Mouse (Mus musculus): Measurements from ENCODE around the gene Agr3. TPM values are rescaled to one million over a fixed set of nuclear protein-coding genes. Genes with fewer than 3 reads are reported as not detected.

Agr3 gene
- polyA plus RNA-seq, 1 experiment from 2014 or later = 0.43 TPM

DNA sequence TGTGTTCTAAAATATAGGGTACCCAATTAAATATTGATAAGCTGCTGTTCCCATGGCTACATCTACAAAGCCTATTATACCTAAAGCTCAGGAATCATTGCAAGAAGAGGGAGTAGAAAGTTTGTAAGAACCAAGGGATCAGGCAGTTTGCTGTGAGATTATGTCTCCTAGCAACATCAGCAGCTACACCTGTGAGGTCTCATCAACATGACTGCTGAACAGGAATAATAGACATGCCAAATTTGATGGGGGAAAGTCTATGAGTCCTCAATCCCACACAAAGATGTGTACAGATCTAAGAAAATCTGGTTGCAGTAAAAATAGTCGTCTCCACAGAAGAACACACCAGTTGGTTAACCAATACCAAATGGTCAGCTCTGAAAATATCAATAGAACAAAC, 26.3 kb downstream of the Agr3 start:
- ATAC-seq = no peak
- no peak overlapping the region for H3K4me2 ChIP-seq (replicated peaks; ENCODE audit: low read depth)
- H3K36me3 ChIP-seq (ENCODE audit: control insufficient read depth, insufficient read depth) = no peaks in the 10 kb centered on the region
- no peaks in the 10 kb centered on the region for H3K4me1 ChIP-seq (replicated peaks; ENCODE audit: control insufficient read depth, insufficient read depth, low read length)
- WGBS = 45% methylated on average over 1 of the region's 1 CpGs
- no peaks in the 10 kb centered on the region for H3K27me3 ChIP-seq (replicated peaks; ENCODE audit: control insufficient read depth, insufficient read depth, low read length)
- H3K9ac ChIP-seq (ENCODE audit: low read depth, low read length) = no peak overlapping the region
- H3K9me3 ChIP-seq (ENCODE audit: control insufficient read depth) = no peaks in the 10 kb centered on the region
- TF ChIP-seq CTCF (IDR thresholded peaks at IDR 0.05; ENCODE audit: low read depth) = no peak
- H3K4me3 ChIP-seq (ENCODE audit: low read depth, low read length) = no peak overlapping the region
- H3K27ac ChIP-seq (ENCODE audit: low read depth, low read length) = no peak overlapping the region

DNA sequence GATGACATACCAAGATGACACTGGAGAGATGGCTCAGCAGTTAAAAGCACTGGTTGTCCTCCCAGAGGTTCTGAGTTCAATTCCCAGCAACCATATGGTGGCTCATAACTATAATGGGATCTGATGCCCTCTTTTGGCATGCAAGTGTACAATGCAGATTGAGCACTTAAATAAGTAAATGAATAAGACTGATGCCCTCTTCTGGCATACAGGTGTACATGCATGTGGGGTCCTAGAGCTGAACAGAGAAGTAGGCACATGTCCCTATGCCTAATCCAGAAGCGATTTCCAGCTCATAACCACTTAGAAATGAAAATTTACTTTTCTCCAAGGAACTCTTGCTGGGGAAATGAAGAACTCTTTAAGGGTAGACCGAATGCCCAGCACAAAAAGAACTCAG, 31.8 kb downstream of the Agr3 start:
- no peaks in the 10 kb centered on the region for H3K9me3 ChIP-seq (ENCODE audit: control insufficient read depth)
- no peak overlapping the region for H3K9ac ChIP-seq (ENCODE audit: low read depth, low read length)
- H3K4me3 ChIP-seq (ENCODE audit: low read depth, low read length) = no peak overlapping the region
- TF ChIP-seq CTCF (IDR thresholded peaks at IDR 0.05; ENCODE audit: low read depth) = peak; percentile 70
- H3K36me3 ChIP-seq (ENCODE audit: control insufficient read depth, insufficient read depth) = no peaks in the 10 kb centered on the region
- no peaks in the 10 kb centered on the region for H3K27me3 ChIP-seq (replicated peaks; ENCODE audit: control insufficient read depth, insufficient read depth, low read length)
- no peak for ATAC-seq
- H3K4me1 ChIP-seq (replicated peaks; ENCODE audit: control insufficient read depth, insufficient read depth, low read length) = no peaks in the 10 kb centered on the region
- 73% methylated on average over 2 of the region's 2 CpGs for WGBS
- H3K27ac ChIP-seq (ENCODE audit: low read depth, low read length) = no peak overlapping the region
- no peak overlapping the region for H3K4me2 ChIP-seq (replicated peaks; ENCODE audit: low read depth)

- H3K27ac ChIP-seq (ENCODE audit: low read depth, low read length) = no peak overlapping the region
- H3K36me3 ChIP-seq (ENCODE audit: control insufficient read depth, insufficient read depth) = no peaks in the 10 kb centered on the region
- no peak overlapping the region for H3K9ac ChIP-seq (ENCODE audit: low read depth, low read length)
- H3K4me1 ChIP-seq (replicated peaks; ENCODE audit: control insufficient read depth, insufficient read depth, low read length) = no peaks in the 10 kb centered on the region
- TF ChIP-seq CTCF (IDR thresholded peaks at IDR 0.05; ENCODE audit: low read depth) = no peak
- 30% methylated on average over 7 of the region's 7 CpGs for WGBS
- H3K27me3 ChIP-seq (replicated peaks; ENCODE audit: control insufficient read depth, insufficient read depth, low read length) = no peaks in the 10 kb centered on the region
- ATAC-seq = peak; percentile 85
- H3K4me2 ChIP-seq (replicated peaks; ENCODE audit: low read depth) = no peak overlapping the region; the same call in 1 of the 2 replicates
- no peaks in the 10 kb centered on the region for H3K9me3 ChIP-seq (ENCODE audit: control insufficient read depth)
- H3K4me3 ChIP-seq (ENCODE audit: low read depth, low read length) = no peak overlapping the region
Measured at GRCm38 (mm10) chr12:35966098-35966767, 40.8 kb downstream of the Agr3 start.

- H3K27me3 ChIP-seq (replicated peaks; ENCODE audit: control insufficient read depth, insufficient read depth, low read length) = no peaks in the 10 kb centered on the region
- H3K4me2 ChIP-seq (replicated peaks; ENCODE audit: low read depth) = no peak overlapping the region; the same call in 1 of the 2 replicates
- H3K4me3 ChIP-seq (ENCODE audit: low read depth, low read length) = no peak overlapping the region
- no peaks in the 10 kb centered on the region for H3K36me3 ChIP-seq (ENCODE audit: control insufficient read depth, insufficient read depth)
- no peaks in the 10 kb centered on the region for H3K4me1 ChIP-seq (replicated peaks; ENCODE audit: control insufficient read depth, insufficient read depth, low read length)
- H3K9ac ChIP-seq (ENCODE audit: low read depth, low read length) = no peak overlapping the region
- no peak for TF ChIP-seq CTCF (IDR thresholded peaks at IDR 0.05; ENCODE audit: low read depth)
- no peak overlapping the region for H3K27ac ChIP-seq (ENCODE audit: low read depth, low read length)
- 37% methylated on average over 7 of the region's 7 CpGs for WGBS
- H3K9me3 ChIP-seq (ENCODE audit: control insufficient read depth) = no peaks in the 10 kb centered on the region
- peak; percentile 38 for ATAC-seq
Measured at GRCm38 (mm10) chr12:35966768-35967141, 41.3 kb downstream of the Agr3 start.

DNA sequence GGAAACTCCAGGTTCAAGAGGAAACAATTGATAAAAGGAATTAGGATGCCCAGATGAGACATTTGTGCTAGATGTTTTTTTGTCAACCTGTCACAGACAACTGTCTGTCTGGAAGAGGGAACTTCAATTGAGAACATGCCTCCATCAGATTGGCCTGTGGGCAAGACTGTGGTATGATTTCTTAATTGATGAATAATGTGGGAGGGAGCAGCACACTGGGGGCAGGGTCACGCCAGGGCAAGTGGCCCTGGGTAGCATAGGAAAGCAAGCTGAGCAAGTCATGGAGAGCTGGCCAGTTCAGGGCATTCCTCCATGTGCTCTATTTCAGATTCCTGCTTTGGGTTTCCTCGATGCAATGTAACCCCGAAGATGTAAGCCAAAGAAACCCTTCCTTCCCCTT, 50.5 kb downstream of the Agr3 start:
- TF ChIP-seq CTCF (IDR thresholded peaks at IDR 0.05; ENCODE audit: low read depth) = no peak
- Histone ChIP-seq H3K4me3 (ENCODE audit: low read depth, low read length) (no peak overlapping the region), H3K9ac (ENCODE audit: low read depth, low read length) (no peak overlapping the region), H3K27me3 (replicated peaks; ENCODE audit: control insufficient read depth, insufficient read depth, low read length) (no peaks in the 10 kb centered on the region), H3K4me2 (replicated peaks; ENCODE audit: low read depth) (no peak overlapping the region), H3K9me3 (ENCODE audit: control insufficient read depth) (no peaks in the 10 kb centered on the region), H3K27ac (ENCODE audit: low read depth, low read length) (no peak overlapping the region), H3K4me1 (replicated peaks; ENCODE audit: control insufficient read depth, insufficient read depth, low read length) (no peaks in the 10 kb centered on the region), H3K36me3 (ENCODE audit: control insufficient read depth, insufficient read depth) (no peaks in the 10 kb centered on the region)
- ATAC-seq = no peak
- 80% methylated on average over 3 of the region's 3 CpGs for WGBS

GRCm38 (mm10) chr12:35977633-35978246, 52.3 kb downstream of the Agr3 start:
- H3K4me3 ChIP-seq (ENCODE audit: low read depth, low read length) = no peak overlapping the region
- H3K27ac ChIP-seq (ENCODE audit: low read depth, low read length) = no peak overlapping the region
- no peak overlapping the region for H3K9ac ChIP-seq (ENCODE audit: low read depth, low read length)
- no peaks in the 10 kb centered on the region for H3K27me3 ChIP-seq (replicated peaks; ENCODE audit: control insufficient read depth, insufficient read depth, low read length)
- H3K4me2 ChIP-seq (replicated peaks; ENCODE audit: low read depth) = no peak overlapping the region
- no peaks in the 10 kb centered on the region for H3K36me3 ChIP-seq (ENCODE audit: control insufficient read depth, insufficient read depth)
- WGBS = 55% methylated on average over 6 of the region's 6 CpGs
- no peak for ATAC-seq
- no peaks in the 10 kb centered on the region for H3K9me3 ChIP-seq (ENCODE audit: control insufficient read depth)
- no peaks in the 10 kb centered on the region for H3K4me1 ChIP-seq (replicated peaks; ENCODE audit: control insufficient read depth, insufficient read depth, low read length)
- no peak for TF ChIP-seq CTCF (IDR thresholded peaks at IDR 0.05; ENCODE audit: low read depth)

Data from intestine, postnatal 0 days (tissue).